16 mouse cellular contexts compared by ENCODE assay signal in the genomic region with DNA sequence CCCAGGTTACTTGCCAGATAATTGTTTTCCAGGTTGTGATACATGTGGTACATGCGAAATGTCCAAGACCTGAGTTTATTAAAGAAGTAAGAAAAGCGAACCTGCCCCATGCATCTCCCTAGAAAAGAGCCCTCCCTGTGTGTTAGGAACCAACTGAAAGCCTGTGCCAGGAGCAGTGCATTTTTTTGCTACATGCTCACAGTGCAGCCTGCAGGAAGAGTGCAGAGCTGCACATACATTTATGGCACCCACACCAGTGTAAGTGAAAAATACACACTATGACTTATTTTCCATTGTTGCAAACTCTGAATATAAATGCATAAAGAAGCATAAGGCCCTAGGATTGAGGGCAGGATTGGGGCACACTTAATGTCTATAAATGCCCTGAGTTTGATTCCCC.
DNase-seq lines count a peak whose midpoint lies in the region; ATAC-seq and TF ChIP-seq lines count a peak whose summit lies in the region.
"Had no signal": no experiment of that assay in that cellular context is flagged by ENCODE, and none has a peak within 500 bp of the region (broad histone marks: within the 10 kb centered on the region; RNA-seq: fewer than 3 reads in every experiment).

No protein-coding gene starts in this region.

- H3K4me2 ChIP-seq in heart, postnatal 0 days (ENCODE audit: low read depth, low read length) = no peak overlapping the region
- H3K4me2 ChIP-seq: heart, embryonic 12.5 days; hindbrain, embryonic 15.5 days; limb, embryonic 13.5 days had no signal

- H3K27ac ChIP-seq in heart, postnatal 0 days (ENCODE audit: low read depth) = no peak overlapping the region
- no peak overlapping the region for H3K27ac ChIP-seq in left cerebral cortex, adult 2 months
- H3K27ac ChIP-seq in cortical plate, adult 2 months (ENCODE audit: insufficient read depth, low read length) = no peak overlapping the region
- H3K27ac ChIP-seq: hindbrain, embryonic 15.5 days; limb, embryonic 13.5 days; liver, embryonic 14.5 days had no signal

- H3K36me3 ChIP-seq in heart, postnatal 0 days (replicated peaks; ENCODE audit: control insufficient read depth, insufficient read depth, low read length) = 0 out of 2 replicates have a peak, but pooled peaks cover 4% of the 10 kb centered on the region
- H3K36me3 ChIP-seq: hindbrain, embryonic 15.5 days had no signal

- H3K9ac ChIP-seq in heart, postnatal 0 days (replicated peaks; ENCODE audit: low read depth, low read length) = no peak overlapping the region
- H3K9ac ChIP-seq: heart, embryonic 12.5 days; hindbrain, embryonic 15.5 days; limb, embryonic 13.5 days; liver, embryonic 14.5 days had no signal

- intact Hi-C loops in left cerebral cortex, adult 2 months (cut with DNase I) = loop anchor here (10.0 kb wide), 1 partner anchor 276 kb away; no protein-coding TSS in a partner anchor

- no peak for DNase-seq in heart, postnatal 0 days (ENCODE audit: low spot score)
- DNase-seq in heart, adult 11 months = no peak
- DNase-seq in left cerebral cortex, adult 2 months (ENCODE audit: extremely low spot score in 1 of 2, low spot score in 2 of 2) = no peak
- no peak for DNase-seq in left cerebral cortex, adult 11 months (ENCODE audit: low spot score)
- DNase-seq in NIH3T3 (ENCODE audit: low read depth) = peak; percentile 65
- DNase-seq in gastrocnemius, postnatal 10 days = no peak
- DNase-seq: adrenal gland, adult 2 months; gastrocnemius, postnatal 36 days; lung, postnatal 10 days; retina, postnatal 1 day; thymus, postnatal 14 days had no signal

- no peak for ATAC-seq in heart, postnatal 0 days (ENCODE audit: insufficient read depth, low read depth)

- H3K4me3 ChIP-seq in heart, postnatal 0 days (ENCODE audit: low read depth, low read length) = no peak overlapping the region
- no peak overlapping the region for H3K4me3 ChIP-seq in left cerebral cortex, adult 2 months
- H3K4me3 ChIP-seq in cortical plate, adult 2 months (ENCODE audit: insufficient read depth, low read length) = no peak overlapping the region
- H3K4me3 ChIP-seq: heart, embryonic 12.5 days; hindbrain, embryonic 15.5 days; limb, embryonic 13.5 days had no signal

- no peak for TF ChIP-seq EP300 in heart, postnatal 0 days (IDR thresholded peaks at IDR 0.05; ENCODE audit: low read depth)

- no peak for TF ChIP-seq POLR2A in cortical plate, adult 2 months (IDR thresholded peaks at IDR 0.05; ENCODE audit: extremely low read depth, insufficient read depth, low read length)

- peaks cover 31% of the 10 kb centered on the region for H3K4me1 ChIP-seq in heart, postnatal 0 days (ENCODE audit: control insufficient read depth, insufficient read depth)
- peaks cover 3% of the 10 kb centered on the region; the same call in 1 of the 2 replicates for H3K4me1 ChIP-seq in cortical plate, adult 2 months (ENCODE audit: control insufficient read depth, insufficient read depth, low read length)
- H3K4me1 ChIP-seq: heart, embryonic 12.5 days had no signal

- peak; percentile 42 for TF ChIP-seq CTCF in heart, postnatal 0 days (IDR thresholded peaks at IDR 0.05; ENCODE audit: low read depth)
- peak; percentile 41 for TF ChIP-seq CTCF in left cerebral cortex, adult 2 months (IDR thresholded peaks at IDR 0.05)
- peak; percentile 39 for TF ChIP-seq CTCF in cortical plate, adult 2 months (IDR thresholded peaks at IDR 0.05; ENCODE audit: extremely low read depth, insufficient read depth, low read length)

- H3K9me3 ChIP-seq in heart, postnatal 0 days (replicated peaks; ENCODE audit: control insufficient read depth, low read length) = no peaks in the 10 kb centered on the region
- H3K9me3 ChIP-seq: hindbrain, embryonic 15.5 days had no signal

- WGBS in heart, postnatal 0 days = 72% methylated on average over 2 of the region's 2 CpGs

- H3K27me3 ChIP-seq in heart, postnatal 0 days (ENCODE audit: control insufficient read depth, insufficient read depth, low read length) = no peaks in the 10 kb centered on the region
- H3K27me3 ChIP-seq: heart, embryonic 12.5 days; hindbrain, embryonic 15.5 days; limb, embryonic 13.5 days had no signal
